In the genomic region with DNA sequence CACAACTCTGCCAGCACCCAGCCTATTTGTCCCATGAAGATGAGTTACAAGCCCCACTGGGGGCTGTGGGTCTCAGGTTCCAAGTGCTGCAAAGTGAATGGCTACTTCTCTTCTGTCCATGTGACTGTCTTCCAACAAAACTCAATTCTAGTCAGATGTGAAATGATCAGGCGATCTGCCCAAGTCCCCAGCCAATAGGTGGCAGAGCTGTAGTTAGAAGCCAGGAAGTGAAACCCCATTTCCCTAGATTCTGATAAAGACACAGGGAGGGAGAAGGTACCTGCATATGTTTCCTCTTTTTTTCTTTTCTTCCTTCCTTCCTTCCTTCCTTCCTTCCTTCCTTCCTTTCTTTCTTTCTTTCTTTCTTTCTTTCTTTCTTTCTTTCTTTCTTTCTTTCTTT, we compare ENCODE assay signal across 17 mouse cellular contexts.
DNase-seq lines count a peak whose midpoint lies in the region; ATAC-seq and TF ChIP-seq lines count a peak whose summit lies in the region.
"Had no signal": no experiment of that assay in that cellular context is flagged by ENCODE, and none has a peak within 500 bp of the region (broad histone marks: within the 10 kb centered on the region; RNA-seq: fewer than 3 reads in every experiment).

No protein-coding gene starts in this region.

- H3K27me3 ChIP-seq in G1E (ENCODE audit: insufficient read depth, low read length), result no peaks in the 10 kb centered on the region
- no peaks in the 10 kb centered on the region for H3K27me3 ChIP-seq in forebrain, embryonic 16.5 days (replicated peaks; ENCODE audit: control insufficient read depth, insufficient read depth, low read length)
- H3K27me3 ChIP-seq: heart, embryonic 12.5 days; midbrain, embryonic 13.5 days; neural tube, embryonic 15.5 days had no signal

- H3K4me2 ChIP-seq in forebrain, embryonic 16.5 days (ENCODE audit: low read length), result no peak overlapping the region
- H3K4me2 ChIP-seq: heart, embryonic 12.5 days; midbrain, embryonic 13.5 days; neural tube, embryonic 15.5 days had no signal

- peak; percentile 46 for DNase-seq in A20 (ENCODE audit: low read depth, low spot score)
- no peak for DNase-seq in G1E (ENCODE audit: low spot score)
- no peak for DNase-seq in cerebellum, adult 9-11 months
- no peak for DNase-seq in layer of hippocampus, postnatal 36 days
- DNase-seq: cerebellum, postnatal 14 days; heart, postnatal 4 days; kidney, adult 8-10 months; kidney, postnatal 4 days had no signal

- H3K9me3 ChIP-seq in G1E (replicated peaks), result no peaks in the 10 kb centered on the region
- H3K9me3 ChIP-seq in forebrain, embryonic 16.5 days (ENCODE audit: control insufficient read depth, low read length), result no peaks in the 10 kb centered on the region
- H3K9me3 ChIP-seq: heart, embryonic 12.5 days; midbrain, embryonic 13.5 days; neural tube, embryonic 15.5 days had no signal

- ATAC-seq in G1E (ENCODE audit: extremely low read depth, insufficient number of reproducible peaks, low FRiP score, poor library complexity, severe bottlenecking), result peak; percentile 24; the same call in 1 of the 2 replicates
- ATAC-seq in granulocyte monocyte progenitor cell, adult 5-6 weeks (replicated peaks; ENCODE audit: poor library complexity, severe bottlenecking), result peak; percentile 22; the same call in 1 of the 2 replicates
- ATAC-seq in megakaryocyte, adult 5-6 weeks (ENCODE audit: poor library complexity, severe bottlenecking), result 0 out of 2 replicates have a peak, but pooled peaks have one; percentile 5
- no peak for ATAC-seq in forebrain, embryonic 16.5 days
- ATAC-seq: forebrain, embryonic 14.5 days; hindbrain, postnatal 0 days; midbrain, embryonic 13.5 days had no signal

- H3K4me1 ChIP-seq in G1E (ENCODE audit: insufficient read depth, low read depth, low read length), result peaks cover 86% of the 10 kb centered on the region
- no peaks in the 10 kb centered on the region for H3K4me1 ChIP-seq in forebrain, embryonic 16.5 days (replicated peaks; ENCODE audit: control insufficient read depth, insufficient read depth, low read length)
- H3K4me1 ChIP-seq: heart, embryonic 12.5 days; midbrain, embryonic 13.5 days; neural tube, embryonic 15.5 days had no signal

- 79% methylated on average over 1 of the region's 1 CpGs for WGBS in forebrain, embryonic 16.5 days

- TF ChIP-seq CTCF in G1E (IDR thresholded peaks at IDR 0.05; ENCODE audit: low read depth, low read length), result no peak

- H3K27ac ChIP-seq in forebrain, embryonic 16.5 days (ENCODE audit: low read length), result no peak overlapping the region
- H3K27ac ChIP-seq: hindbrain, postnatal 0 days; midbrain, embryonic 13.5 days; neural tube, embryonic 15.5 days had no signal

- H3K4me3 ChIP-seq in G1E (ENCODE audit: low read depth, low read length), result peak overlapping the region; percentile 28; the same call in 1 of the 2 replicates
- no peak overlapping the region for H3K4me3 ChIP-seq in forebrain, embryonic 16.5 days (replicated peaks; ENCODE audit: low read length)
- H3K4me3 ChIP-seq: heart, embryonic 12.5 days; midbrain, embryonic 13.5 days; myocyte; neural tube, embryonic 15.5 days had no signal

- H3K9ac ChIP-seq in forebrain, embryonic 16.5 days (replicated peaks; ENCODE audit: low read depth, low read length), result no peak overlapping the region
- H3K9ac ChIP-seq: heart, embryonic 12.5 days; midbrain, embryonic 13.5 days; neural tube, embryonic 15.5 days had no signal

- no peaks in the 10 kb centered on the region for H3K36me3 ChIP-seq in G1E (replicated peaks)
- no peaks in the 10 kb centered on the region for H3K36me3 ChIP-seq in forebrain, embryonic 16.5 days (ENCODE audit: control insufficient read depth, insufficient read depth)
- H3K36me3 ChIP-seq: heart, embryonic 12.5 days; midbrain, embryonic 13.5 days; neural tube, embryonic 15.5 days had no signal
